Mouse (Mus musculus) thymus, adult 2 months (tissue): ENCODE measurements around the gene Cntn2. TPM values are rescaled to one million over a fixed set of nuclear protein-coding genes. Genes with fewer than 3 reads are reported as not detected.

Source experiments
- DNase-seq: peaks from one replicate; pipeline ENCODE4 v3.0.0; 2021
- H3K27ac ChIP-seq: fragments of 200-500 bp; 2 replicates; pipeline ENCODE4 v1.5.1; 2012; ENCODE audit warnings: low read length, control low read depth; ENCODE audit not compliant: control insufficient read depth, insufficient read depth
- H3K27me3 ChIP-seq: fragments of 200-500 bp; 2 replicates; pipeline ENCODE4 v1.6.1; 2012; ENCODE audit warnings: mild to moderate bottlenecking, low read length, moderate library complexity, mixed read lengths; ENCODE audit not compliant: control insufficient read depth, insufficient read depth
- H3K36me3 ChIP-seq: fragments of 200-500 bp; 2 replicates; pipeline ENCODE4 v1.6.1; 2012; ENCODE audit warnings: mild to moderate bottlenecking, low read length, moderate library complexity; ENCODE audit not compliant: control insufficient read depth, insufficient read depth
- H3K4me1 ChIP-seq: fragments of 200-500 bp; replicated peaks from 2 replicates; pipeline ENCODE4 v1.6.1; 2012; ENCODE audit warnings: low read length; ENCODE audit not compliant: control insufficient read depth, insufficient read depth
- H3K4me3 ChIP-seq: fragments of 200-500 bp; 2 replicates; pipeline ENCODE4 v1.5.1; 2012; ENCODE audit warnings: mild to moderate bottlenecking, low read length, control low read depth, moderate library complexity; ENCODE audit not compliant: control insufficient read depth, insufficient read depth
- CTCF ChIP-seq: fragments of 200-500 bp; IDR thresholded peaks from 2 replicates; pipeline ENCODE4 v1.5.1; 2012; ENCODE audit warnings: mild to moderate bottlenecking, control low read depth, low read length, moderate library complexity, borderline replicate concordance; ENCODE audit not compliant: control insufficient read depth, poor library complexity, insufficient read depth; ENCODE audit errors: extremely low read depth
- POLR2A ChIP-seq: fragments of 200-500 bp; IDR thresholded peaks from 2 replicates; pipeline ENCODE4 v1.6.1; 2012; ENCODE audit warnings: mild to moderate bottlenecking, low read length, control low read depth, moderate library complexity; ENCODE audit not compliant: control insufficient read depth, poor library complexity, insufficient read depth; ENCODE audit errors: extremely low read depth
- WGBS: fragments of 180-500 bp; shearing (Covaris S2); methylation state at CpG from one replicate; pipeline ENCODE4 v1.1.7; 2018; 5-methylcytosine and 5-hydroxymethylcytosine counted together
- polyA plus RNA-seq: library from polyadenylated mRNA; depleted of rRNA; stranded (reverse); fragments of >200 nt; gene quantifications from 2 replicates; pipeline ENCODE4 v1.2.3, GENCODE M21; 2012

Cntn2 gene
- polyA plus RNA-seq, 1 experiment: 0.80 TPM

GRCm38 (mm10) chr1:132528647-132529334, 14.3 kb downstream of the Cntn2 start:
- Histone ChIP-seq H3K27ac (no peak overlapping the region), H3K4me1 (no peaks in the 10 kb centered on the region), H3K27me3 (no peaks in the 10 kb centered on the region), H3K4me3 (no peak overlapping the region), H3K36me3 (no peaks in the 10 kb centered on the region)
- 87% methylated on average over 19 of the region's 19 CpGs for WGBS
- TF ChIP-seq CTCF (no peak), POLR2A (no peak)
- no peak for DNase-seq

DNA sequence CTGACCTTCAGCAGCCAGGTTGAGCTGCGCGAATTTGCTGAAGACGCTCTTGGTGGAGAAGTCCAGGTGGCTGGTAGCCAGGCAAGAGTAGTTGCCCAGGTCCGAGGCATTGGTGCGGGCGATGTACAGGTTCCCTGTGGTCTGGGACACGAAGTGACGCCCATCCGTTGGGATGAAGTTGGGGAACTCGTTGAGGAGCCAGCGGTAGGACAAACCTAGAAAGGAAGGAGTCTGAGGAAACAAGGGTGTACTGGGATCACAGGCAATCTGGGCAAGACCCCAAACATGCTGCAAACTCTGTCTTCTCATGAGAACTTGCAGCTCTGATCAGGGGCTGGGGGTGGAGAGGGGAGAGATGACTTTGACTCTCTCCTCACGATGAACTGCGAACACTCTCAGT, 15.0 kb downstream of the Cntn2 start:
- TF ChIP-seq CTCF (no peak), POLR2A (no peak)
- H3K36me3 ChIP-seq: no peaks in the 10 kb centered on the region
- no peak for DNase-seq
- WGBS: 94% methylated on average over 13 of the region's 13 CpGs
- no peaks in the 10 kb centered on the region for H3K4me1 ChIP-seq
- no peak overlapping the region for H3K27ac ChIP-seq
- no peaks in the 10 kb centered on the region for H3K27me3 ChIP-seq
- H3K4me3 ChIP-seq: no peak overlapping the region

- peak; percentile 61 for DNase-seq
- H3K27ac ChIP-seq: no peak overlapping the region
- H3K27me3 ChIP-seq: no peaks in the 10 kb centered on the region
- H3K36me3 ChIP-seq: no peaks in the 10 kb centered on the region
- no peak overlapping the region for H3K4me3 ChIP-seq
- 1% methylated on average over 10 of the region's 10 CpGs for WGBS
- H3K4me1 ChIP-seq: no peaks in the 10 kb centered on the region
- no peak; the same call in 1 of the 2 replicates for TF ChIP-seq CTCF
- TF ChIP-seq POLR2A: no peak
Observed at GRCm38 (mm10) chr1:132525832-132526231, 17.2 kb downstream of the Cntn2 start.

GRCm38 (mm10) chr1:132523920-132524319, 19.1 kb downstream of the Cntn2 start:
- no peak for TF ChIP-seq POLR2A
- TF ChIP-seq CTCF: no peak; the same call in 1 of the 2 replicates
- Histone ChIP-seq H3K4me3 (no peak overlapping the region), H3K27me3 (no peaks in the 10 kb centered on the region), H3K27ac (no peak overlapping the region), H3K4me1 (no peaks in the 10 kb centered on the region), H3K36me3 (no peaks in the 10 kb centered on the region)
- WGBS: 22% methylated on average over 4 of the region's 4 CpGs
- peak; percentile 56 for DNase-seq

DNA sequence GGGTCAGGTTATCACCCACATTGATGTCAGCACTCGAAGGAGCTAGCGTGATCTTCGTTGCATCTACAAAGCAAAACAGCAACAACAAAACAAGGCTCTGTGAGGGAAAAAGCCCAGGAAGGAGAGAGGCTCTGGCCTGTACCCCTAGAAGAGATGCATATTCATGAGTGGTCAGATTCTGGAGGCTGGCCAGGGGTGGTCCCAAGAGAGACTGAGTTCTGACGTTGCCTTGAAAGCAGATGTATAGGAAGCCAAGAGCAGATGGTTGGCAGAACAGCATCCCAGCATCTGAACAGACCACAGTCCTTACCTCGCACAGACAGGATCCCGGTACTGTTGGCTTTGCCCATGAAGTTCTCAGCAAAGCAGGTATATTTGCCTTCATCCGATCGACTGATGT, 20.0 kb downstream of the Cntn2 start:
- Histone ChIP-seq H3K36me3 (no peaks in the 10 kb centered on the region), H3K4me3 (no peak overlapping the region), H3K4me1 (no peaks in the 10 kb centered on the region), H3K27ac (no peak overlapping the region), H3K27me3 (no peaks in the 10 kb centered on the region)
- TF ChIP-seq POLR2A (no peak), CTCF (no peak)
- DNase-seq: no peak
- 86% methylated on average over 8 of the region's 8 CpGs for WGBS

GRCm38 (mm10) chr1:132520764-132521163, 22.3 kb downstream of the Cntn2 start:
- Histone ChIP-seq H3K4me3 (no peak overlapping the region), H3K27me3 (no peaks in the 10 kb centered on the region), H3K27ac (no peak overlapping the region), H3K4me1 (no peaks in the 10 kb centered on the region), H3K36me3 (no peaks in the 10 kb centered on the region)
- TF ChIP-seq POLR2A: no peak
- 0 out of 2 replicates have a peak, but pooled peaks have one; percentile 22 for TF ChIP-seq CTCF
- DNase-seq: peak; percentile 57
- 30% methylated on average over 3 of the region's 6 CpGs for WGBS
